Mouse (Mus musculus) midbrain, postnatal 0 days (tissue): ENCODE data around the gene Foxn3. TPM values are rescaled to one million over a fixed set of nuclear protein-coding genes. Genes with fewer than 3 reads are reported as not detected.

ENCODE experiments used
- ATAC-seq: fragments of 200-750 bp; cut with Nextera tagmentation; 2 replicates; pipeline ENCODE4 v1.8.0; 2017; ENCODE audit warnings: moderate number of reproducible peaks, mild to moderate bottlenecking, moderate TSS enrichment, moderate library complexity; ENCODE audit not compliant: low FRiP score
- DNase-seq: peaks from one replicate; pipeline ENCODE4 v3.0.0-alpha.2; 2015; ENCODE audit warnings: low spot score
- H3K27ac ChIP-seq: fragments of 300-500 bp; sonication (generic); 2 replicates; pipeline ENCODE4 v1.5.1; 2014; ENCODE audit warnings: low read depth, mild to moderate bottlenecking, low read length, mixed read lengths
- H3K27me3 ChIP-seq: fragments of 300-500 bp; sonication (generic); 2 replicates; pipeline ENCODE4 v1.6.1; 2014; ENCODE audit warnings: low read length, control low read depth, mixed read lengths; ENCODE audit not compliant: insufficient read depth
- H3K36me3 ChIP-seq: fragments of 300-500 bp; sonication (generic); 2 replicates; pipeline ENCODE4 v1.6.1; 2014; ENCODE audit warnings: low read length, control low read depth, mixed read lengths; ENCODE audit not compliant: insufficient read depth
- H3K4me1 ChIP-seq: fragments of 300-500 bp; sonication (generic); 2 replicates; pipeline ENCODE4 v1.6.1; 2014; ENCODE audit warnings: mild to moderate bottlenecking, control low read depth, antibody characterized with exemption, low read length, mixed read lengths; ENCODE audit not compliant: insufficient read depth
- H3K4me2 ChIP-seq: fragments of 300-500 bp; sonication (generic); 2 replicates; pipeline ENCODE4 v1.6.1; 2014; ENCODE audit warnings: low read depth, mild to moderate bottlenecking, low read length, mixed read lengths; ENCODE audit not compliant: poor library complexity, severe bottlenecking
- H3K4me3 ChIP-seq: fragments of 300-500 bp; sonication (generic); 2 replicates; pipeline ENCODE4 v1.5.1; 2014; ENCODE audit warnings: low read depth, mild to moderate bottlenecking, low read length, moderate library complexity
- H3K9ac ChIP-seq: fragments of 300-500 bp; sonication (generic); replicated peaks from 2 replicates; pipeline ENCODE4 v1.6.1; 2014; ENCODE audit warnings: mild to moderate bottlenecking, low read length, moderate library complexity, mixed read lengths; ENCODE audit not compliant: poor library complexity, severe bottlenecking
- H3K9me3 ChIP-seq: fragments of 300-500 bp; sonication (generic); 2 replicates; pipeline ENCODE4 v1.6.1; 2016; ENCODE audit warnings: low read length, control low read depth
- CTCF ChIP-seq: IDR thresholded peaks from 2 replicates; pipeline ENCODE4 v1.5.1; 2016; ENCODE audit warnings: antibody characterized with exemption, mild to moderate bottlenecking
- WGBS: fragments of 180-500 bp; shearing (Covaris S2); extraction: QIAGEN DNeasy Blood & Tissue Kit; methylation state at CpG from one replicate; pipeline ENCODE4 v1.1.7; 2014; 5-methylcytosine and 5-hydroxymethylcytosine counted together
- polyA plus RNA-seq: library from polyadenylated mRNA; unstranded; fragments of >200 nt; fragmentation: Nextera tagmentation; extraction: Ambion mirVana; gene quantifications from 2 replicates; pipeline ENCODE4 v1.2.1, GENCODE M21; 2015
- total RNA-seq: library from RNA; depleted of rRNA; stranded (reverse); fragments of >200 nt; gene quantifications from 2 replicates; pipeline ENCODE4 v1.2.3, GENCODE M21; 2014

The Foxn3 gene
- total and polyA plus RNA-seq, 2 experiments from 2014 or later: 38.9 to 72.7 TPM

DNA sequence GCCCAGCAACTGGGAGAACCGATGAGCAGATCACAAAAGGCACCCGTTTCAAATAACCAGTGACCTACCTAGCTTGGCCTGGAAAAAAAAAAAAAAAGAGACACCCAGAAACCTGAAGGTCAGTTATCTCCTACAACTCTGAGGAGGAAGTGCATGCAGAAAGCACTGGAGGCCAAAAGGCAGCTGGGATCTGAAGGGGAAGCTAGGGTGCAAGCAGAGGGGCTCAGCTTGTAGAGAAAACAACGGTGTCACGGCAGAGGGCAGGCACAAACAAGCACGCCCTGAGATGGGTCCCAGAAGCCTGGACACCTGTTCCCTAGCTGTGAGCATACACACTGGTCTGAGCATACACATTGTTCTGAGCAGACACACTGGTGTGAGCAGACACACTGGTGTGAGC lies 253.4 kb downstream of the Foxn3 start:
- no peak for TF ChIP-seq CTCF
- WGBS: 80% methylated on average over 5 of the region's 5 CpGs
- Histone ChIP-seq H3K4me1 (peaks cover 12% of the 10 kb centered on the region), H3K4me2 (no peak overlapping the region), H3K9me3 (no peaks in the 10 kb centered on the region), H3K9ac (no peak overlapping the region), H3K27ac (no peak overlapping the region), H3K36me3 (no peaks in the 10 kb centered on the region), H3K4me3 (no peak overlapping the region), H3K27me3 (no peaks in the 10 kb centered on the region)
- DNase-seq (no peak), ATAC-seq (no peak)

DNA sequence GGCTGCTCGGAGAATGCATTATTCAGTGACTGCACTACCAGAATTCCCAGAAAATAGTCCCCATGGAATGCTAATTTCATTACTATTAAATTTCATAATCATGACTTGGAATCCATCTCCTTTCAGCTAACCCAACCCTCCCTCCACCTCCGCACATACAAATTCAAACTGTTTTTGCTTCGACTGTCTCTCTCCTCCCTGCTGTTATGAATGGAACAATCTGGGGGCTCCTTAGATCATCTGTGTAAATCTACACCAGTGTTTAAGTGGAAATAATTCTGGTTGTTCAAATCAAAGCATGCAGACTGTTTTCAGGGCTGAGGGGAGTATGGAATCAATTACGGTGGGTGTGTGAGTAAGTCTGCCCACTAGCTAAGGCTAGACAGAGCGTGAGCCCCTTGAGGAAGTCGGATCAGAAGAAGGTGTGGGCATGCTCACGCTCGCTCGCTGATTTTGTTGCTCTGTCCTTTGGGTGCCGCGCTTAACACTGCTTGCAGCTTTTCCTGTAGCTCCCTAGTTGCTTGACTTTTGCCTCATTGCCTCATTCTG lies 254.8 kb downstream of the Foxn3 start:
- H3K27ac ChIP-seq: no peak overlapping the region
- H3K27me3 ChIP-seq: no peaks in the 10 kb centered on the region
- no peak overlapping the region for H3K4me3 ChIP-seq
- ATAC-seq (no peak), DNase-seq (no peak)
- H3K4me1 ChIP-seq: peaks cover 16% of the 10 kb centered on the region
- no peak overlapping the region for H3K4me2 ChIP-seq
- no peak for TF ChIP-seq CTCF
- no peak overlapping the region for H3K9ac ChIP-seq
- WGBS: 49% methylated on average over 11 of the region's 11 CpGs
- no peaks in the 10 kb centered on the region for H3K9me3 ChIP-seq
- no peaks in the 10 kb centered on the region for H3K36me3 ChIP-seq

DNA sequence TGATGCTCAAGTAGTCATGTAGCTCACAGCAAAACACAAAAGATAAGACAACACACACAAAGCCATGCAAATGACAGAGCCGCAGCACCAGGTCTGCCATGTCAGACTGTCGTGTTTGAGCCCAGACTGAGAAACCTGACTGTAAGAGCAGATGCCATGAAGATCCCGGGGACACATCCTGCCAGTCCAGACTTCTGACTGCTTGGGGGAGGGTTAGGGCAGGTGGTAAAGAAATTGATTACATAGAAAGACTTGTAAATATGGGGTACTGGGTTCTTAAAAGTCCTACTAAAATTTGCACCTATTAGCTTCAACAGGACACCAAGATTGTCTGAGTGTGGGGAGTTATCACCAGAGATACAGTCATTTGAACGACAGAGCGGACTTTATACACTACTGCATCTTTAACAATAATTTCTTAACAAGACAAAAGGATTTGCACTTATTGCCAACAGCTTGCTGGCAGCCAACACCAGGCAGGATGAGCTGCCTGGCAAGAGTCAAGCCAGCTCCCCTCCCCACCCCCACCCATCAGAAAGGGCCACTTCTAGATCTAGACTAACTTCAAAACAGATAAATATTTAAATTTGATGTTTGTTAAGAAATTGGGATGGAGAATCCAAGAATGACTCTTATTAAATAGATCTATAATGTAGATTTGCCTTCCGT lies 256.7 kb downstream of the Foxn3 start:
- Histone ChIP-seq H3K27ac (peak overlapping the region; percentile 21; the same call in 1 of the 2 replicates), H3K36me3 (no peaks in the 10 kb centered on the region), H3K4me1 (peaks cover 16% of the 10 kb centered on the region), H3K4me3 (no peak overlapping the region), H3K4me2 (no peak overlapping the region), H3K9ac (no peak overlapping the region), H3K27me3 (no peaks in the 10 kb centered on the region), H3K9me3 (no peaks in the 10 kb centered on the region)
- ATAC-seq (no peak), DNase-seq (no peak)
- 47% methylated on average over 6 of the region's 6 CpGs for WGBS
- no peak for TF ChIP-seq CTCF

DNA sequence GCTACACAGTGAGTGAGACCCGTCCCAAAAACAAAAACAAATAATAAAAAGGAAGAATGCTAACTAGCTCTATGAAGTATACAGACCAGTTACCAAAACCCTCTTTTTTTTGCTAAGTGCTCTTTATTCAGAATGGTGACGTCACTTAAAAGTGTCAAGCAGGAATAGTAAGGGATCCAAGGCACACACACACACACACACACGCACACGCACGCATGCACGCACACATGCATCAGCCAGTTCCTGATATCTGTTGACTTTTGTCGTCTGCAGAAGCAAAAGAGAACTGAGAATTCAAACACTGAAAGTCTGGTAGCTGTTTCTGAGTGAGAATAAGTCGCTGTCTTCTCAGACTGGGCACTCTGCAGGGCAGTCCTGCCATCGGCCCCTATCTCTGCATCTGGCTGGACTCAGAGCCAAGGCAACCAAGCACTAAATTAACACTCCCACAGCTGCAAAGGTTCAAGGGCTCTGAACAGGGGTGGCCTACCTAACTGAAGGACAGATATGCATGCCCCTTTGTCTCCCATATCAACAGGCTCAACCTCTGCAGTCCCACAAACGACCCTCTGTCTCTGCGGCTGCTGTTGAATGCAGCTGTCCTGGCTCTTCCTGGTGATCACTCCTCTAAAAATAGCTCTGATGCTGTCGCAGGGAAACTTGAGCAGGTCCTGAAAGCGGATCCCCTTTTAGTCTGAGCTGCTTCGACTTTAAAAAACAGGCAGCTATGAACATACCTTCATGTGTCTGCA lies 257.4 kb downstream of the Foxn3 start:
- no peak for ATAC-seq
- peaks cover 16% of the 10 kb centered on the region for H3K4me1 ChIP-seq

DNA sequence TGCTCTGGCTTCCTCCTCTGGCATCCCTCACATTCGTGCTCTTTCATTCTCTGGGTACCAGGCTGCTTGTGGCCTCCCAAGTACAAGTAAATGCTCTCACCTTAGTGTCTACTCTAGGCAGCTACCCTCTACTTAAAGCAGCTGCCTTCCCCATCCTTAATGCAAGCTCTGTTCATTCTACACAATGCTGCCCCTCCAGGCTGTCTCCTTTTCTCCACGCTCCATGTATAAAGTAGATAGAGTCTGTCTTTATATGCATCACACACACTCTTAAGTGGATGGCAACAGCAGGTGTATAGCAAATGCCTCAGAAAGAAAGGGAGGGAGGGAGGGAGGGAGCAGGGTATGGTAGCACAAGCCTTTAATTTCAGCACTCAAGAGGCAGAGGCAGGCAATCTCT lies 258.1 kb downstream of the Foxn3 start:
- Histone ChIP-seq H3K36me3 (no peaks in the 10 kb centered on the region), H3K27ac (peak overlapping the region; percentile 12; the same call in 1 of the 2 replicates), H3K27me3 (no peaks in the 10 kb centered on the region), H3K4me3 (no peak overlapping the region), H3K9me3 (no peaks in the 10 kb centered on the region), H3K9ac (no peak overlapping the region), H3K4me1 (peaks cover 16% of the 10 kb centered on the region), H3K4me2 (no peak overlapping the region)
- WGBS: 49% methylated on average over 2 of the region's 2 CpGs
- peak; percentile 50 for TF ChIP-seq CTCF
- peak; percentile 42; the same call in 1 of the 2 replicates for ATAC-seq
- DNase-seq: no peak

More for the DNA sequence above, 257.4 kb downstream of the Foxn3 start:
- DNase-seq: no peak
- WGBS: 51% methylated on average over 14 of the region's 14 CpGs
- no peak for TF ChIP-seq CTCF
- Histone ChIP-seq H3K9me3 (no peaks in the 10 kb centered on the region), H3K36me3 (no peaks in the 10 kb centered on the region), H3K4me2 (no peak overlapping the region), H3K27ac (peak overlapping the region; percentile 21), H3K27me3 (no peaks in the 10 kb centered on the region), H3K4me3 (no peak overlapping the region), H3K9ac (no peak overlapping the region)

DNA sequence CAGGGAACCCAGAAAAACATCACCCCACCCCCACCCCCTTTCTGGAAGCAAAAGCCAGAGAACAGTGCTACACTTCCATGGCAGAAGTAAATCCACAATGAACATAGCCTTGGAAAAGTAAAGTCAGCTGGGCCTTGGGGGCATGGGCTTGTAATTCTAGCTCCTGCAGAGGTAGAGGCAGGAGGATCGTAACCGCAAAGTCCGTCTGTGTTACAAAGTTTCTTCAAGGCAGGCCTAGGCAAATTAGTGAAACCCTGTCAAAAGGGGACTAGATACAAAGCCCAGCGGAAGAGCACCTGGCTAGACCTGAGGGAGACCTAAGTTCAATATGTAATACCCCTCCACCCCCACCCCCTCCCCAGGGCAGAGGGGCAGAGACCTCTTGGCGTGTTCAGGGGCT lies 259.3 kb downstream of the Foxn3 start:
- Histone ChIP-seq H3K9ac (no peak overlapping the region), H3K27me3 (no peaks in the 10 kb centered on the region), H3K4me3 (no peak overlapping the region), H3K4me2 (no peak overlapping the region), H3K9me3 (no peaks in the 10 kb centered on the region), H3K4me1 (peaks cover 19% of the 10 kb centered on the region), H3K27ac (no peak overlapping the region), H3K36me3 (no peaks in the 10 kb centered on the region)
- ATAC-seq (no peak), DNase-seq (no peak)
- no peak for TF ChIP-seq CTCF
- 75% methylated on average over 5 of the region's 5 CpGs for WGBS
